ENCODE assay signal across 8 mouse cellular contexts in the genomic region with DNA sequence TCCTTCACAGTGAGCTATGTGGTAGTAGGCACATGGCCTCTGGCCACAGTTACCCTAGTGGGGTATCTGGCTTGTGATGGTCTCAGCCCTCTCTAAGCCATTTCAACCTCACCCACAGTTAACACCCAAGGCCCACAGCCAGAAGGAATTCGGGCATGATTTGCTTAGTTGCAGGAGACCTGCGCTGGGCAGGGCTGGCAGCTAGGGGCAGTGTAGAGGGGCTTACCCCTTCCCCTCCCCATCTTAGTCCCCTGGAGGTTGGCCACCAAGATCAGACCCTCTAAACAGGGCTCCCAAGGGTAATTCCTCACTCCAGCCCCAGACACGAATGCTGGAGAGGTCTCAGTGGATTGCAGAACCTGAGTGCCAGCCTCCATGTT. TPM values are rescaled to one million over a fixed set of nuclear protein-coding genes. Genes with fewer than 3 reads are reported as not detected.
DNase-seq lines count a peak whose midpoint lies in the region; ATAC-seq and TF ChIP-seq lines count a peak whose summit lies in the region.

No protein-coding gene starts in this region.

- TF ChIP-seq CTCF in bone marrow, adult 2 months (IDR thresholded peaks at IDR 0.05; ENCODE audit: control insufficient read depth, insufficient read depth, low read length): peak; percentile 16; the same call in 1 of the 2 replicates

- H3K27ac ChIP-seq in kidney, embryonic 15.5 days: 0 out of 2 replicates have a peak overlapping the region, but pooled peaks have one; percentile 37
- no peak overlapping the region for H3K27ac ChIP-seq in bone marrow, adult 2 months (ENCODE audit: control insufficient read depth, insufficient read depth, low read depth, low read length, poor library complexity)
- H3K27ac ChIP-seq in heart, embryonic 14.5 days (replicated peaks in 1 of 2; ENCODE audit: control insufficient read depth in 1 of 2, insufficient read depth in 1 of 2, low read depth in 2 of 2, low read length in 2 of 2): no peak overlapping the region
- no peak overlapping the region for H3K27ac ChIP-seq in liver, embryonic 16.5 days (ENCODE audit: low read length)
- H3K27ac ChIP-seq in stomach, embryonic 14.5 days (ENCODE audit: low read length): no peak overlapping the region

- H3K4me3 ChIP-seq in kidney, embryonic 15.5 days (replicated peaks): peak overlapping the region; percentile 62
- H3K4me3 ChIP-seq in bone marrow, adult 2 months (replicated peaks; ENCODE audit: control insufficient read depth, low read depth, low read length): peak overlapping the region; percentile 50
- peak overlapping the region; percentile 45 to 58 for H3K4me3 ChIP-seq in heart, embryonic 14.5 days (ENCODE audit: control insufficient read depth in 1 of 2, insufficient read depth in 1 of 2, low read depth in 1 of 2, low read length in 2 of 2)
- peak overlapping the region; percentile 52 for H3K4me3 ChIP-seq in liver, embryonic 16.5 days (ENCODE audit: low read depth, low read length)
- H3K4me3 ChIP-seq in stomach, embryonic 14.5 days (ENCODE audit: low read depth, low read length): peak overlapping the region; percentile 60

- H3K27me3 ChIP-seq in kidney, embryonic 15.5 days: peaks cover 15% of the 10 kb centered on the region; the same call in 1 of the 2 replicates
- H3K27me3 ChIP-seq in heart, embryonic 14.5 days (ENCODE audit: control insufficient read depth, insufficient read depth, low read length): peaks cover 25% of the 10 kb centered on the region
- peaks cover 38% of the 10 kb centered on the region for H3K27me3 ChIP-seq in liver, embryonic 16.5 days (ENCODE audit: control insufficient read depth, insufficient read depth, low read depth, low read length)
- no peaks in the 10 kb centered on the region for H3K27me3 ChIP-seq in stomach, embryonic 14.5 days (ENCODE audit: control insufficient read depth, insufficient read depth, low read length)

- 11% methylated on average over 3 of the region's 3 CpGs for WGBS in kidney, embryonic 15.5 days
- 22% methylated on average over 3 of the region's 3 CpGs for WGBS in bone marrow, adult 2 months
- 25% methylated on average over 3 of the region's 3 CpGs for WGBS in heart, embryonic 14.5 days
- WGBS in liver, embryonic 16.5 days (ENCODE audit: insufficient replicate concordance): 10% methylated on average over 3 of the region's 3 CpGs
- 17% methylated on average over 3 of the region's 3 CpGs for WGBS in stomach, embryonic 14.5 days

- ATAC-seq in kidney, embryonic 15.5 days (replicated peaks; ENCODE audit: low FRiP score): peak; percentile 19
- ATAC-seq in heart, embryonic 14.5 days (ENCODE audit: insufficient number of reproducible peaks, insufficient read depth, low FRiP score, low read depth): no peak
- no peak for ATAC-seq in liver, embryonic 16.5 days (ENCODE audit: low read depth)
- ATAC-seq in stomach, embryonic 14.5 days (ENCODE audit: insufficient number of reproducible peaks, insufficient read depth, low FRiP score, low read depth): peak; percentile 19; the same call in 1 of the 2 replicates
- ATAC-seq in CD4-positive, CD25-positive, alpha-beta regulatory T cell, adult 4 months: no peak

- no peaks in the 10 kb centered on the region for H3K9me3 ChIP-seq in kidney, embryonic 15.5 days (replicated peaks)
- H3K9me3 ChIP-seq in heart, embryonic 14.5 days (ENCODE audit: control insufficient read depth, low read length): no peaks in the 10 kb centered on the region
- no peaks in the 10 kb centered on the region for H3K9me3 ChIP-seq in liver, embryonic 16.5 days (replicated peaks; ENCODE audit: control insufficient read depth, low read length)
- no peaks in the 10 kb centered on the region for H3K9me3 ChIP-seq in stomach, embryonic 14.5 days (ENCODE audit: control insufficient read depth, low read depth, low read length)

- H3K36me3 ChIP-seq in kidney, embryonic 15.5 days: 0 out of 2 replicates have a peak, but pooled peaks cover 4% of the 10 kb centered on the region
- no peaks in the 10 kb centered on the region for H3K36me3 ChIP-seq in heart, embryonic 14.5 days (ENCODE audit: control insufficient read depth, insufficient read depth, low read length)
- no peaks in the 10 kb centered on the region for H3K36me3 ChIP-seq in liver, embryonic 16.5 days (ENCODE audit: control insufficient read depth, insufficient read depth)
- H3K36me3 ChIP-seq in stomach, embryonic 14.5 days (ENCODE audit: control insufficient read depth, insufficient read depth, low read length): no peaks in the 10 kb centered on the region

- DNase-seq in kidney, adult 18-20 months: no peak
- DNase-seq in gastrocnemius, postnatal 25 days: no peak

- H3K4me1 ChIP-seq in kidney, embryonic 15.5 days: peaks cover 50% of the 10 kb centered on the region
- H3K4me1 ChIP-seq in bone marrow, adult 2 months (ENCODE audit: control insufficient read depth, insufficient read depth, low read length): no peaks in the 10 kb centered on the region
- peaks cover 6 to 9% of the 10 kb centered on the region in 2 experiments for H3K4me1 ChIP-seq in heart, embryonic 14.5 days (ENCODE audit: control insufficient read depth in 2 of 2, insufficient read depth in 2 of 2, low read length in 2 of 2)
- no peaks in the 10 kb centered on the region; the same call in 1 of the 2 replicates for H3K4me1 ChIP-seq in liver, embryonic 16.5 days (ENCODE audit: control insufficient read depth, low read depth, low read length)
- H3K4me1 ChIP-seq in stomach, embryonic 14.5 days (ENCODE audit: control insufficient read depth, insufficient read depth, low read length): peaks cover 7% of the 10 kb centered on the region; the same call in 1 of the 2 replicates

- H3K9ac ChIP-seq in kidney, embryonic 15.5 days: peak overlapping the region; percentile 56
- peak overlapping the region; percentile 74; the same call in 1 of the 2 replicates for H3K9ac ChIP-seq in heart, embryonic 14.5 days (ENCODE audit: low read length)
- H3K9ac ChIP-seq in liver, embryonic 16.5 days (ENCODE audit: low read depth, low read length): no peak overlapping the region
- H3K9ac ChIP-seq in stomach, embryonic 14.5 days (replicated peaks; ENCODE audit: low read depth, low read length): peak overlapping the region; percentile 43

- H3K4me2 ChIP-seq in kidney, embryonic 15.5 days: peak overlapping the region; percentile 99
- H3K4me2 ChIP-seq in heart, embryonic 14.5 days (ENCODE audit: low read length): peak overlapping the region; percentile 99
- H3K4me2 ChIP-seq in liver, embryonic 16.5 days (ENCODE audit: low read depth, low read length): peak overlapping the region; percentile 81
- peak overlapping the region; percentile 92 for H3K4me2 ChIP-seq in stomach, embryonic 14.5 days (replicated peaks; ENCODE audit: low read depth, low read length)

- TF ChIP-seq POLR2A in bone marrow, adult 2 months (IDR thresholded peaks at IDR 0.05; ENCODE audit: borderline replicate concordance, control insufficient read depth, low read depth, low read length): no peak

RNA-seq across cellular contexts. Expression of a gene that starts 0.9 kb away (rescaled TPM):
- 11.1 and 14.7 TPM in 2 replicates for polyA plus RNA-seq in kidney, embryonic 15.5 days (2015; fragmentation: Nextera tagmentation; extraction: Ambion mirVana)
- 2.9 and 4.7 TPM in 2 replicates for polyA plus RNA-seq in bone marrow, adult 2 months (2011; ENCODE audit: insufficient read depth, insufficient read length, low replicate concordance, missing spikeins)
- polyA plus RNA-seq in heart, embryonic 14.5 days (2014; fragmentation: Nextera tagmentation; extraction: Ambion mirVana): 3.1 TPM in 2 replicates
- polyA plus RNA-seq in liver, embryonic 16.5 days (2015; fragmentation: Nextera tagmentation; extraction: Ambion mirVana): 0.19 and 0.29 TPM in 2 replicates
- 4.8 and 8.6 TPM in 2 replicates for polyA plus RNA-seq in stomach, embryonic 14.5 days (2014; fragmentation: Nextera tagmentation; extraction: Ambion mirVana)
- under 1 TPM in 1 of 2 experiments, not detected in 1; 0.13 TPM for polyA plus RNA-seq in CD4-positive, CD25-positive, alpha-beta regulatory T cell, adult 4 months (2017; shearing (Covaris generic))
- total RNA-seq in gastrocnemius, postnatal 25 days (2021): 1 to 10 TPM; 4.6 to 8.0 TPM

Comparison
In these comparisons a context has a peak if more than half of its experiments do, and no peak if none do; other contexts are left out.
1. ATAC-seq: peak in kidney, embryonic 15.5 days (single experiment) and stomach, embryonic 14.5 days (single experiment); none in heart, embryonic 14.5 days (single experiment), liver, embryonic 16.5 days (single experiment) and CD4-positive, CD25-positive, alpha-beta regulatory T cell, adult 4 months (single experiment).
2. Peak in every context shown above with its lines, with median percentiles within 50 percentile points of each other: H3K4me2 ChIP-seq and H3K4me3 ChIP-seq.